Mouse (Mus musculus) testis, adult 2 months (tissue): ENCODE measurements around the gene Gck.

Experiments used
- CTCF ChIP-seq: fragments of 200-500 bp; IDR thresholded peaks from 2 replicates; pipeline ENCODE4 v1.5.1; 2012; ENCODE audit warnings: low read depth, mild to moderate bottlenecking, inconsistent platforms, low read length, moderate library complexity; ENCODE audit not compliant: control insufficient read depth, insufficient read depth, insufficient replicate concordance
- POLR2A ChIP-seq: fragments of 200-500 bp; IDR thresholded peaks from 2 replicates; pipeline ENCODE4 v1.6.1; 2012; ENCODE audit warnings: low read depth, mild to moderate bottlenecking, inconsistent platforms, low read length, moderate library complexity; ENCODE audit not compliant: control insufficient read depth

GRCm38 (mm10) chr11:5859883-5860550, 89.9 kb downstream of the Gck start:
- TF ChIP-seq CTCF (no peak), POLR2A (no peak)
